Mouse (Mus musculus): Measurements from ENCODE around the gene Fbxl14. TPM values are rescaled to one million over a fixed set of nuclear protein-coding genes. Genes with fewer than 3 reads are reported as not detected.

Gene Fbxl14
- polyA plus RNA-seq, 1 experiment, result 30.6 TPM

DNA sequence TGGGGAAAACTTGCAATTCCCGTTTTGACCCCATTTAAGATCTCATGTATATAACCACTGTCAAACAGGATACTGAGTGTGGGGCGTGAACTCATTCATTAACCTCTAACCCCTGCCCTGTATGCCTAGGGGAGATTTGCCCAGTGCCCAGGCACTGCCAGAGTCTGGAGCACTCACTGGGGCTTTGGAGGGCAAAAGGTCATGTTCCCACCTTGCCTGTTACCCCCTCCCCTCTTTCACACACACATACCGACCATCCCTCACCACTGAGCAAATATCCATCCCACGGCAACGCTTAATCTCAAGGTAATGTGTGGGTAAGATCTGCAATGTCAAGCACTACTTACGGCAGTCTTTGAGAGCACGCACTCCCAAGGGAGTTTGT, 13.2 kb downstream of the Fbxl14 start:
- no peak for DNase-seq (ENCODE audit: low spot score)

DNA sequence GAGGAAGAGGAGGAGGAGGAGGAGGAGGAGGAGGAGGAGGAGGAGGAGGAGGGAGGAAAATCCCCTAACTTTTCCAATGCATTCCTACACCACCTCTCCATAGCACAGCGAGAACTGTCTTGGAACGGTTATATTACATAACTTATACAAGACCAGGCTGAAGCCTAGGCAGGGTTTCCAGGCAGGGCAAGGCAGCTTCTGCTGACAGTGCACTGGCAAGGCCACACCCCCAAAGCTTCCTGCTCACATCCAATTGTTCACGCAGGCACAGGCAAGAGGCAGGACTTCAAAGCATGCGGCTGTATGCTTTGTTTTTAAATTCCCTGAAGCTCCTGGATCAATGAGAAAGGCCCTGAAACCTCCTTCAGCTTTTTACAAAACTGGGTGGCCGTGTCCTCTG, 19.8 kb downstream of the Fbxl14 start:
- no peak for DNase-seq (ENCODE audit: low spot score)

DNA sequence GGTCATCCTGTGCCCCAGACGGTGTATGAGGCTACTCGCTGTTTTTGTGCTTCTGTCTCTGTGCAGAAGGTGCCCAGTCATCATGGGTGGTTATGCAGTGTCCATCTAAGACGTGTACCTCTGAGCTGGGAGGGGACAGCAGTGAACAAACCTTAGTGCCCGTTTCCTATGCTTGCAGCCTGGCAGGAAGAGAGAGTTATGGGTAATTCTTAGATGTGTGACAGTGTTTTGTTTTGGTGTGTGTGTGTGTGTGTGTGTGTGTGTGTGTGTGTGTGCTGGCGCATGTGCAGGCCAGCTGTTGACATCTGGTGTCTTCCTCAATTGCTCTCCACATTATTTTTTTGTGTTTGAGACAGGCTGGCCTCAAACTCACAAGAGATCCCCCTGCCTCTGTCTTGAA, 20.6 kb downstream of the Fbxl14 start:
- no peak for DNase-seq (ENCODE audit: low spot score)

DNA sequence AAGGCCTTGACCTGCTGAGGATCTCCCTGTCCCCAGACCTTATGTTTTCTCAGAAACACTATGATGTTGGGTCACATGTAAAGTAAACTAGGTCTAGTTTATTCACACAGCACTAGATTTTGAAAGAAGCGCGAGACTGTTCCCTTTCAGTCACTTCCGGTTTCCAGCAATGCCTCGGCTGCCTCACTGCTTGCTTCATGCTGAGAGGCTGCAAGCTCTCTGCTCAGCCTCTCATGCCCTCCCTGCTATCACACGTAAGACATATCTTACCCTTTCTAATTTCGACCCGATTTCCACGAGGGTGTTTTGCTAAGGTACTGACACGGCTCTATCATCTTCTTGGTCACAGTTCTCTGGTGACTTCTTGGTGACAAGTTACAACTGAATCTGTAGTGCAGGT, 22.6 kb downstream of the Fbxl14 start:
- DNase-seq (ENCODE audit: low spot score), result no peak

DNA sequence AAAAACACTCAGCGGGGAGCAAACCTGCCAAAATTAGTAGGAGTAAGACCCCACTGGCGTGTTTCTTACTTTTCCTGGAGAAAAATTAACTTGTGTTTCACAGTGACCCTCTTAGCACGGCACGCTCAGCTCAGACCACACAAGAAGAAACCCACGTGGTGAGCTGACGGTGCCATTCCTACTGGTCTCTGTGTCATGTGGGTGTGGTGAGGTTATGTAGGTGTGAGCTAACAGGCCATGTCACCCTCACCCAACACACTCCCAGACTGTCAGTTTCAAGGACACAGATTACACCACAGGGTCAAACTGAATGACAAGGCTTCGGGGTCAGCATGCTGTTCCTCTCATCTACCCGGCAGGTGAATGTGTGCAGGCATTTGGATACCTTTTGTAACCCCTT, 25.3 kb downstream of the Fbxl14 start:
- no peak for DNase-seq (ENCODE audit: low spot score)

DNA sequence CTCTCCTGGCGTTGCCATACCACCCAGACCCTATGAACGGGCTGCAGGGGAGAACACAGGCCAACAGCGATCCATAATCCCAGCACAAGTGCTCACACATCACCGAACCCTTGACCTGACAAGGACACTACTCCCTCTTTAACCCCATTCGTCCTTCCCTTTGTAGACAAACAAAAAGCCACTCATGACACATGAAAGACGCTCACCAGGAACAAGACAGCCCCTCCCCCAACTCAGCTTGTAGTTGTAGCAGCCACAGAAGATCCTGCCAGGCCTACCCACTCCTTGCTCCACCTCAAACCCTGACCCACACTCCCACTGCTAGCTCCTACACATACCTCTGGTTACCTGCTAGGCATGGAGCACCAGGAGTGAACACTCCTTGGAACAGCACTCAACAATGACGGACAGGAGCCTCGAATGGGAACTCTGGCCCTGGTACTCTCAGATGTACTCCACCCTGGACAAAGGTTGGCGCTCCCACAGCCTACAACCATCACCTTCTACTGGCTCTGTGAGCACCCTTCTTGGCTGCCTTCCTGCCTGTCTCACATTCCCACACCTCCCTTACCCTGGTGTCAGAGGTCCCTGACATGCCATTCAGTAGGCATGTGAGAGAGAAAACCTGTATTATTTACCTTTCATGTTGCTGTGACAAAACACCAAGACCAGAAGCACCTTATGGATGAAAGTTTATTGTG, 26.2 kb downstream of the Fbxl14 start:
- DNase-seq (ENCODE audit: low spot score), result no peak

DNA sequence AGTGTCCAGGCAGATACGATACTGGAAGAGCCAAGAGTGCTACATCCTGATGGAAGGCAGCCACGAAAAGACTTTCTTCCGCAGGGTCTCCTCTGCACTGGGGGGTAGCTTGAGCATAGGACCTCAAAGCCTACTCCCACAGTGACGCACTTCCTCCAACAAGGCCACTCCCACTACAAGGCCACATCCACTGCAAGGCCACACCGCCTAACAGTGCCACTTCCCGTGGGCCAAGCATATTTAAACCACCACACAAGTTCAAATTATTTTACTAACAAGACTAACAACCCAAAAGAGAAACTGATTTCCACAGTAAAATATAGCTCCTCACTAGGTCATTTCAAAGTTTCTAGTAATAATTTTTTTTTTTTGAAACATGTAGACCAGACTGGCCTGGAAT, 28.8 kb downstream of the Fbxl14 start:
- DNase-seq (ENCODE audit: low spot score), result no peak

DNA sequence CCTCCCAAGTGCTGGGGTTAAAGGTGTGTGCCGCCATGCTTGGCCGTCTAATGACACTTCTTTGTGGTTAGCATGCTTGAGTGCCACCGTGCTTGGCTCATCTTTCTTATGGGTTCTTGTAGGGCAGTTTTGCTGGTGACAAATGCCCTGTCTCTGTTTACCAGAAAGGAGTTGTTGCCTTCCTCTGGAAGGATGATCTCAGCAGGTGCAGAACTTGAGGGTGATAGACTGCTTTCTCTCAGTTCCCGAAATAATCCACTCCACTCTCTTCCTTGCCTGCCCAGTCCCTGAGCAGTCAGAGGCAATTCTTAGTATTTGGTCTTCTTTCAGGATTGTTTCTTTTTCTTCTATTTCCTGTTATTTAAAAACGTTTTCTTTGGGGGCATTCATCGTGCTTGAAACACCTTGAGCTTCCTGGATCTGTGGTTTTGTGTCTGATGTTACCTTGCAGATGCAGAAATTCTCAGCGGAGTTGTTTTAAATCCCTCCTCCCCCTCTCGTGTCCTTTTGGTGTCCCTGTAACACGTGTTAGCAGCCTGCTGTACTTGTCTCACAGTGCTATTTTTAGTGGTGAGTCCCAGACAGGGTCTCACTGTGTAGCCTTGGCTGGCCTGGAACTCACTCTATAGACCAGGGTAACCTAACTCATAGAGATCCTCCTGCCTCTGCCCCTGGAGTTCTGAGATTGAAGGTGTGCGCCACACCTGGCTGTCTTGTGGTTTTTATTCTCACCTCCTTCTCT, 29.3 kb downstream of the Fbxl14 start:
- no peak for DNase-seq (ENCODE audit: low spot score)

DNA sequence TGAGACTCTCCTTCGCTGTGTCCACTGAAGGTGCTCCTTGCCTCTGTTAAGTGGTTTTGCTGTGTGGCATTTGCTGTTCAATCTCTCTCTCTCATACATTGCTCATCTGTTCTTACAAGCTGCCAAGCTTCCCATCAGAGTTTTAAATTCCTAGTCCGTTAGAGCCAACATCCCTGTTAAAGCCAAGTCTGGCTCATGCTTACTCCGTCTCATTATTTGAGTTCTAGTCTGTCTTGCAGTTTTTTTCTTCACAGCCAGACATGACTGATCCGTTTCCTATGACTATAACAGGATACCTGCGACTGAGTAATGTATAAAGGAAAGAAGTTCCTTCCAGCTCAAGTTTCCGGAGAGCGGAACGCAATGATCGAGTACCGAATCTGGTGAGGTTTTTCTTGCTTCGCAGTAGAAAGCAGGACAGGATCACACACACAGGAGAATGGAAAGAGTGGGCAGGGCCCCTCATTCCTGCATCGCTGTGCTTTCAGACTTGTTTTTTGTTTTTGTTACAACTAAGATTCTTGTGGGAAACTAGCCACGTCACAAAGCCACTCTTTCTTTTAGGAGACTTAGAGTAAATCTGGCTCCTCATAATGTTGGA, 30.1 kb downstream of the Fbxl14 start:
- no peak for DNase-seq (ENCODE audit: low spot score)

DNA sequence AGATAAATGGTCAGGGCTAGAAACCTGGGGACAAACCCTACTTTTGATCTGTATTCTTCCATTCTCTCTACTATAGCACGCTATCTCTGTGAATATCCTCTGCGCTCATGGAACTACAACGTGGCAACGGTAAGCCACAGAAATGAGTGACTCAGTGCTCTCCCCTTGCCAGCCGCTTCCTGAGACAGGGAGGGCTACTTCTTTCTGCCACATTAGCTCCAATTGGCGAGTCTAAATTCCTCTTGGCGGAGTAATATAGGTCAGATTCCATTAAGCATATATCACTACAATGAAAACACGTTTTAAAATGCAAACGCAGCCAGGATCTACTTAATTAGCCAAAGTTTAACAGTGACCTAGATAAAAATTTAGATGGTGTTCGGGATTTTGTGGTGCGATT, 33.2 kb downstream of the Fbxl14 start:
- no peak for DNase-seq (ENCODE audit: low spot score)

DNA sequence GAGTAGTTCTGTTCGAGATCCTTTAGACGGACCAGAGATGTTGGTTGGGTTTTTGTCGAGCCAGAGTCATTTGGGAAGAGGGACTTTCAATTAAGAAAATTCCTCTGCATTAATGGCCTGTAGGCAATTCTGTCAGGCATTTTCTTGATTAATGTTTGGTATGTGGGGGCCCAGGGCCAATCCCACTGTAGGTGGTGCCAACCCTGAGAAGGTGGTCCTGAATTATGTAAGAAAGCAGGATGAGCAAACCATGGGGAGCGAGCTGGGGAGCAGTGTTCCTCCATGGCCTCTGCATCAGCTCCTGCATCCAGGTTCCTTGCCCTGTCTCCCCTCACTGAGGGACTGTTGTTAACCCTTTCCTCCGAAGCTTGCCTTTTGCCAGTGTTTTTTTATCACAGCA, 34.0 kb downstream of the Fbxl14 start:
- no peak for DNase-seq (ENCODE audit: low spot score)

DNA sequence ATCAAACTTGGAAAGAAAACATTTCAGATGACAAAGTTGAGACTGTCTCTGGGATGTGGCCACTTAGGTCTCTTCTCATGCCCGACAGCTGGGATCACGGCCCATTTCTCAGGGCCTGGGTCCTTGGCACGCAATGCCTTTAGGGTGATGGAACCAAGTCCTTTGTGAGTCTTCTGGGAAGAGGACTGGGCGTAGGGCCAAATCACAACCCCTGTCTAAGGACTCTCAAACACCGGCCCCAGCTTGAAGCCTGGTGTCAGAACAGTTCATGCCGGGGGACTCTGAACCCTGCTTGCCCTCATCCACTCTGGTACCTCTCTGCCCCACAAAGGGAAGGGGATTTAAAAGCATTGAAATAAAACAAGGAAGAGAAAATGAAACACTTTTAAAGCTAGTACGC, 34.6 kb downstream of the Fbxl14 start:
- no peak for DNase-seq (ENCODE audit: low spot score)

DNA sequence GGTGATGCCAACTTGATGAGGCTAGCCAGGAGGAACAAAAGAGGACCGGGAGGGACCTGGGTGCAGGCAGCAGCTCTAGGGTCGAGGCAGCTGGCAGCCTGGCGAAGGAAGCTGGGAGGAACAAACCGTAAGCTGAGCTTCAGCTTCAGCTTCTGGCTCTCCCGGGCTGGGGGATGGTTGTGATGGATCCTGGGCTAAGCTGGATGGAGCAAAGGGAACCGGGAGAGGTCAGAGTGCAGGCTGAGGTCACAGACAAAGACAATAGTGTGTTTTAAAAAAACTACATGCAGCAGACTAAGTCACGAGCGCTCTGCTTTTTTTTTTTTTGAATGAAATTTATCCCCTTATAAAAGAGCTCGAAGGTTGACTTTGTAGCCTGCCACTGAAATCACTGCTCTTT, 41.3 kb downstream of the Fbxl14 start:
- no peak for DNase-seq (ENCODE audit: low spot score)

DNA sequence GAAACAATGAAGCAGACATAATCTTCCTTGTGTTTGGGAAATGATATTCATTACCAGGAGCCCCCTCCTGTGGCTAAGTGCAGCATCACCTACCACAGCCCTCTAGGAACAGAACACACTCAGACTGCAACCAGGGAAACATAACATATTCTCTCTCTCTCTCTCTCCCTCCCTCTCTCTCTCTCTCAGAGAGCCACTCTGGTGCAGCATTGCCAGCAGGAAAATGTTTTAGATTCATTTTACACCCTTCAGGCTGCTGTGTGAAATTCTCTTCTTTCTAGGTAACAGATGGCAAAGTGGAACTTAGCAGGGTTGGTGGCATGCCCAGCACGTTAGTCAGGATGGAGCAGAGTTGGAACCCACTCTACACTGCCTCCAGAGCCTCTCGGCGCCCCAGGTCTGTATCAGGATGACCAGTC, 42.0 kb downstream of the Fbxl14 start:
- no peak for DNase-seq (ENCODE audit: low spot score)

DNA sequence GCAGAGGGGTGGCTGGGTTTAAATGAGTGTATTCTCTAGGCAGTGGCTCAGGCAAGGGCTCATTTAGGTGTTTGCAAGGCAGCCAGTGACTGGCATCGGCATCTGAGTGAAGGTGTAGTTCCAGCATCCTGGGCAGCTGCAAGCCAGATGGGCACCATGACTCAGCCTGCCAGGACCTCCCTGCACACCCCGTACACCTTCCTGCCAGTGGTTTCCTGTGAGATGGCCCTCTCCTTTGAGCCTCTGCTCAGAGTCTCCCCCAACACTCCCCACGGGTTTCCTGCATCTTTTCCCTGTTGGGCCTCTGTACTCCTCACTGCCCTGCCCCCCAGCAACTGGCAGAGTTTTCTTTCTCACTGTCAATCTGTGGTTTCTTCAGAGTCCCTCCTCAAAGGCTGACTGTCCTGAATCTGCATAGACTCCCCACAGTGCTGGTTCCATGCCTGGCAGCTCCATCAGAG, 42.5 kb downstream of the Fbxl14 start:
- no peak for DNase-seq (ENCODE audit: low spot score)

DNA sequence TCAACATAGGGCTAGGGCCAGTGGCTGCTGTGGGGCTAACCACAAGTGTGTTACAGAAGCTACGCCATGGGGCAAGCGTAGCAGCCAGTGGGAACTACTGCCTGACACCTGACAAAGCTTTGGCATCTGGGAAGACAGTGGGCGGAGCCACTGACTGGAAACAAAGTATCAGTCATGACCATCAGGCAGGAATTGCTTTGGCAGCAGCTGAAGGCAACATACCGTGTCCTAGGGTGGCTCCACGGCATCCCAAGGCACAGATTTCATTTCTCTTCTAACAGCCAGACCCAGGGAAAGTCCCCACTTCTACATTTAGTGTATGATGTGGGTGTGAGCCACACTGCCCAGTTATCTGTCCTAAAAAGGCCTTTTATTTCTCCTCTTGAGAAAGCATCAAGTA, 47.0 kb downstream of the Fbxl14 start:
- no peak for DNase-seq (ENCODE audit: low spot score)

DNA sequence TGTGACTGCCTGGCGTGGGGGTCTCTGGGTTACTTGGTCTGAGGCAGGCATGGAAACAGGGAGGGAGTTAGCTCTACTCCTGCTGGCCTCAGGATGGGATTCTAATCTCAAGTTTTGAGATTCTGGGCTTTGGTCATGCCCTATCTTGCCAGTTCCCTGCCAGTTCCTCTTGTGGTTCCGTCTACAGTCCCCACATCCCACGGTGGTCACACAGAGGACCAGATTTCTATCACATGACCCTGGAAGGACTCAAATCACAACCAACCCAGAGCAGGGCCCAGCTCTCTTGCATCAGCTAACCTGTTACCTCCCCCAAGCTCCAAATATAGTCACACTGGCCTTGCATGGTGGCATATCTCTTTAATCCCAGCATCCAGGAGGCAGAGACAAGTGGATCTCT, 50.2 kb downstream of the Fbxl14 start:
- DNase-seq (ENCODE audit: low spot score), result no peak

Other genes starting within 250 kb of the Fbxl14 start
- 0.03 and 0.06 TPM in 2 replicates for gene Cacna2d4, start 243.1 kb upstream of the Fbxl14 start, polyA plus RNA-seq (2012; rRNA removed)
- 0.06 and 0.10 TPM in 2 replicates for gene Lrtm2, start 148.9 kb upstream of the Fbxl14 start, polyA plus RNA-seq (2012; rRNA removed)
- 104 and 112 TPM in 2 replicates for gene Adipor2, start 62.0 kb upstream of the Fbxl14 start, polyA plus RNA-seq (2012; rRNA removed)
- 7.3 and 8.0 TPM in 2 replicates for gene Wnt5b, start 64.7 kb downstream of the Fbxl14 start, polyA plus RNA-seq (2012; rRNA removed)